Mouse (Mus musculus) kidney, adult 2 months (tissue): ENCODE results near the gene Hoxc4.

ENCODE experiments used
- CTCF ChIP-seq: fragments of 200-500 bp; conservative IDR thresholded peaks from 2 replicates; pipeline ENCODE4 v1.5.1; 2011; ENCODE audit warnings: low read depth, mild to moderate bottlenecking, control low read depth, low read length, moderate library complexity, mixed read lengths; ENCODE audit not compliant: insufficient read depth, insufficient read length
- POLR2A ChIP-seq: fragments of 200-500 bp; IDR thresholded peaks from one replicate; pipeline ENCODE4 v1.6.1; 2011; ENCODE audit warnings: low read depth, low read length, control low read depth

- no peak for TF ChIP-seq POLR2A
- no peak for TF ChIP-seq CTCF
Observed at GRCm38 (mm10) chr15:103034807-103035547, 16.2 kb downstream of the Hoxc4 start.
